Mouse (Mus musculus) forebrain, embryonic 16.5 days (tissue): ENCODE measurements around the gene Snx8. TPM values are rescaled to one million over a fixed set of nuclear protein-coding genes. Genes with fewer than 3 reads are reported as not detected.

Experiments used
- ATAC-seq: fragments of 200-750 bp; cut with Nextera tagmentation; 2 replicates; pipeline ENCODE4 v1.8.0; 2017; ENCODE audit warnings: mild to moderate bottlenecking, moderate library complexity
- H3K27ac ChIP-seq: fragments of 300-500 bp; sonication (generic); 2 replicates; pipeline ENCODE4 v1.5.1; 2014; ENCODE audit warnings: low read length, control low read depth
- H3K27me3 ChIP-seq: fragments of 300-500 bp; sonication (generic); replicated peaks from 2 replicates; pipeline ENCODE4 v1.6.1; 2014; ENCODE audit warnings: low read length; ENCODE audit not compliant: control insufficient read depth, insufficient read depth
- H3K36me3 ChIP-seq: fragments of 300-500 bp; sonication (generic); 2 replicates; pipeline ENCODE4 v1.6.1; 2014; ENCODE audit not compliant: control insufficient read depth, insufficient read depth
- H3K4me1 ChIP-seq: fragments of 300-500 bp; sonication (generic); replicated peaks from 2 replicates; pipeline ENCODE4 v1.6.1; 2014; ENCODE audit warnings: low read length; ENCODE audit not compliant: control insufficient read depth, insufficient read depth
- H3K4me2 ChIP-seq: fragments of 300-500 bp; sonication (generic); 2 replicates; pipeline ENCODE4 v1.6.1; 2014; ENCODE audit warnings: mild to moderate bottlenecking, low read length, control low read depth
- H3K4me3 ChIP-seq: fragments of 300-500 bp; sonication (generic); replicated peaks from 2 replicates; pipeline ENCODE4 v1.5.1; 2014; ENCODE audit warnings: mild to moderate bottlenecking, low read length, control low read depth
- H3K9ac ChIP-seq: fragments of 300-500 bp; sonication (generic); replicated peaks from 2 replicates; pipeline ENCODE4 v1.6.1; 2014; ENCODE audit warnings: low read depth, low read length, control low read depth
- H3K9me3 ChIP-seq: fragments of 300-500 bp; sonication (generic); 2 replicates; pipeline ENCODE4 v1.6.1; 2016; ENCODE audit warnings: low read length; ENCODE audit not compliant: control insufficient read depth
- WGBS: fragments of 180-500 bp; shearing (Covaris S2); extraction: QIAGEN DNeasy Blood & Tissue Kit; methylation state at CpG from one replicate; pipeline ENCODE4 v1.1.7; 2014; 5-methylcytosine and 5-hydroxymethylcytosine counted together
- microRNA-seq: library from miRNA; unstranded; fragments of <30 nt; microRNA quantifications from one replicate; pipeline ENCODE4, GENCODE M21; 2017
- polyA plus RNA-seq: library from polyadenylated mRNA; unstranded; fragments of >200 nt; fragmentation: Nextera tagmentation; extraction: Ambion mirVana; gene quantifications from 2 replicates; pipeline ENCODE4 v1.2.1, GENCODE M21; 2015

Gene Snx8
- polyA plus RNA-seq, 1 experiment from 2014 or later = 24.1 TPM

GRCm38 (mm10) chr5:140307602-140308001 is 81.5 kb downstream of the Snx8 start:
- H3K9me3 ChIP-seq = no peaks in the 10 kb centered on the region
- 91% methylated on average over 14 of the region's 14 CpGs for WGBS
- H3K27ac ChIP-seq = no peak overlapping the region
- H3K4me3 ChIP-seq = no peak overlapping the region
- no peak for ATAC-seq
- no peaks in the 10 kb centered on the region for H3K4me1 ChIP-seq
- H3K27me3 ChIP-seq = no peaks in the 10 kb centered on the region
- H3K9ac ChIP-seq = no peak overlapping the region
- H3K4me2 ChIP-seq = no peak overlapping the region
- H3K36me3 ChIP-seq = peaks cover 9% of the 10 kb centered on the region

- 65% methylated on average over 8 of the region's 8 CpGs for WGBS
- ATAC-seq = no peak
- Histone ChIP-seq H3K4me2 (no peak overlapping the region), H3K9ac (no peak overlapping the region), H3K36me3 (peaks cover 16% of the 10 kb centered on the region), H3K9me3 (no peaks in the 10 kb centered on the region), H3K4me3 (no peak overlapping the region), H3K27ac (no peak overlapping the region), H3K4me1 (no peaks in the 10 kb centered on the region), H3K27me3 (no peaks in the 10 kb centered on the region)
Observed at GRCm38 (mm10) chr5:140306016-140306415, 83.0 kb downstream of the Snx8 start.

GRCm38 (mm10) chr5:140298291-140298690 is 90.8 kb downstream of the Snx8 start:
- H3K4me2 ChIP-seq = no peak overlapping the region
- no peaks in the 10 kb centered on the region for H3K27me3 ChIP-seq
- 72% methylated on average over 4 of the region's 4 CpGs for WGBS
- no peak overlapping the region for H3K9ac ChIP-seq
- no peak for ATAC-seq
- no peaks in the 10 kb centered on the region for H3K9me3 ChIP-seq
- no peak overlapping the region for H3K4me3 ChIP-seq
- no peak overlapping the region for H3K27ac ChIP-seq
- H3K4me1 ChIP-seq = no peaks in the 10 kb centered on the region
- H3K36me3 ChIP-seq = peaks cover 24% of the 10 kb centered on the region

- no peak overlapping the region for H3K9ac ChIP-seq
- peaks cover 6% of the 10 kb centered on the region; the same call in 1 of the 2 replicates for H3K36me3 ChIP-seq
- no peak overlapping the region for H3K27ac ChIP-seq
- WGBS = 76% methylated on average over 1 of the region's 1 CpGs
- H3K9me3 ChIP-seq = no peaks in the 10 kb centered on the region
- no peak overlapping the region for H3K4me2 ChIP-seq
- H3K4me1 ChIP-seq = peaks cover 3% of the 10 kb centered on the region; the same call in 1 of the 2 replicates
- no peaks in the 10 kb centered on the region for H3K27me3 ChIP-seq
- peak; percentile 46; the same call in 1 of the 2 replicates for ATAC-seq
- no peak overlapping the region for H3K4me3 ChIP-seq
Observed at GRCm38 (mm10) chr5:140292152-140292551, 96.9 kb downstream of the Snx8 start.

Small RNA genes lying within 50 kb of the gene (microRNA-seq; reads per million reads assigned to microRNA genes)
- gene Mir7038 = not detected

Other genes with a start within 250 kb of the Snx8 start
- gene Mad1l1, start 67.7 kb downstream of the Snx8 start, polyA plus RNA-seq = 33.4 and 36.5 TPM in 2 replicates
- 18.6 and 19.8 TPM in 2 replicates for gene Nudt1, start 67.6 kb downstream of the Snx8 start, polyA plus RNA-seq
- gene Mrm2, start 57.4 kb downstream of the Snx8 start, polyA plus RNA-seq = 21.6 and 22.6 TPM in 2 replicates
- 75.4 and 86.4 TPM in 2 replicates for gene Eif3b, start 30.1 kb upstream of the Snx8 start, polyA plus RNA-seq
- not detected in 2 replicates for gene Gm4869, start 56.4 kb upstream of the Snx8 start, polyA plus RNA-seq
- 15.6 and 17.7 TPM in 2 replicates for gene Chst12, start 116.3 kb upstream of the Snx8 start, polyA plus RNA-seq
- not detected in 2 replicates for gene Grifin, start 175.8 kb upstream of the Snx8 start, polyA plus RNA-seq
- gene Lfng, start 218.1 kb upstream of the Snx8 start, polyA plus RNA-seq = 23.3 and 25.6 TPM in 2 replicates